Mouse (Mus musculus): Measurements from ENCODE around the gene Slc12a8. TPM values are rescaled to one million over a fixed set of nuclear protein-coding genes. Genes with fewer than 3 reads are reported as not detected.

The Slc12a8 gene
- polyA plus RNA-seq, 1 experiment from 2014 or later: 0.65 TPM

DNA sequence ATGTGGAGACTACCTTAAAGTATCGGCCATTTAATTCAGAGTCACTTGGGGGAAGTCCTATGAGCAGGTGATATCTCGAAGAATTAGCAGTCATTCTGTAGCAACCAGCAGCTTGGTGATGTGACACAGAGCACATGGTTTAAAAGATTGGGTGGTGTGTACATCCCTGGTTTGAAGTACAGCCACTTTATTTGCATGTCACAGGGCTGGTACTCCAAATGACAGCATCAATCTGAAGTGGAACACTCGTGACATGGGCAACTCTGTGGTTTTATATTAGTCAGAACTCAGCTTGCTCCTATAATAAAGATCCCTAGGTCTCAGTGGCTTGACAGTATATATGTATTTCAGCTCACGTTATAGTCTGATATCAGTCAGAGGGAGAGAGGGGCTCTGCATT lies 155.5 kb downstream of the Slc12a8 start:
- 90% methylated on average over 4 of the region's 4 CpGs for WGBS
- no peaks in the 10 kb centered on the region for H3K27me3 ChIP-seq (replicated peaks)
- H3K4me3 ChIP-seq: no peak overlapping the region
- H3K27ac ChIP-seq: no peak overlapping the region
- ATAC-seq (replicated peaks): no peak
- H3K36me3 ChIP-seq (replicated peaks): no peaks in the 10 kb centered on the region
- H3K9ac ChIP-seq: no peak overlapping the region
- H3K9me3 ChIP-seq: no peaks in the 10 kb centered on the region
- H3K4me2 ChIP-seq: no peak overlapping the region
- H3K4me1 ChIP-seq: no peaks in the 10 kb centered on the region; the same call in 1 of the 2 replicates

DNA sequence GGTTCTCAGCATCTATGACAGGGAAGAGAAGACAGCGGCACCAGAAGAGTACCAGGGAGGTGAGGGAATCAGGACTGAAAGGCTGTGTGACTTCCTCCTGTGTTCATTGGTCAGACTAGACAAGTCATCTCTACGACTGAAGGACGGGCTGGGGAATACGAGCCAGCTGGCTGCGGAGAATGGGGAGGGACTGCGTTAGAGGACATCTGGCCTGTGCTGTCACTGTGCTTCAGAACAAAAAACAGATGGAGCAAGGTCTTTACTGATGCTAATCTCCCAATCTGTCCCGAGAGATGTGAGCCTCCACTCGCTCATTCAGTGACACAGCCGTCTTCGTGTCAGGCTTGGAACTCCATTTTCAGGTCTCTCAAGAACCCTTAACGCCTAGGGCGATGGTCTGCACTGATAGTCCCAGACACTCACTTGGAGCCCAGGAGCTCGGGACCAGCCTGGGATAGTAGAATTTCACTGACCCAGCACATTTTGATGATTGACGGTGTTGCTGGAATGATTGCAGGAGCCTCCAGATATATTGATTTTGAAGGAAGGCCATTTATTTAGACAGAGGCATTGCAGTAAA lies 156.5 kb downstream of the Slc12a8 start:
- H3K9me3 ChIP-seq: no peaks in the 10 kb centered on the region
- H3K9ac ChIP-seq: no peak overlapping the region
- no peaks in the 10 kb centered on the region for H3K27me3 ChIP-seq (replicated peaks)
- no peaks in the 10 kb centered on the region; the same call in 1 of the 2 replicates for H3K4me1 ChIP-seq
- no peaks in the 10 kb centered on the region for H3K36me3 ChIP-seq (replicated peaks)
- ATAC-seq (replicated peaks): no peak
- H3K27ac ChIP-seq: no peak overlapping the region
- WGBS: 34% methylated on average over 14 of the region's 14 CpGs
- no peak overlapping the region for H3K4me3 ChIP-seq
- H3K4me2 ChIP-seq: no peak overlapping the region

DNA sequence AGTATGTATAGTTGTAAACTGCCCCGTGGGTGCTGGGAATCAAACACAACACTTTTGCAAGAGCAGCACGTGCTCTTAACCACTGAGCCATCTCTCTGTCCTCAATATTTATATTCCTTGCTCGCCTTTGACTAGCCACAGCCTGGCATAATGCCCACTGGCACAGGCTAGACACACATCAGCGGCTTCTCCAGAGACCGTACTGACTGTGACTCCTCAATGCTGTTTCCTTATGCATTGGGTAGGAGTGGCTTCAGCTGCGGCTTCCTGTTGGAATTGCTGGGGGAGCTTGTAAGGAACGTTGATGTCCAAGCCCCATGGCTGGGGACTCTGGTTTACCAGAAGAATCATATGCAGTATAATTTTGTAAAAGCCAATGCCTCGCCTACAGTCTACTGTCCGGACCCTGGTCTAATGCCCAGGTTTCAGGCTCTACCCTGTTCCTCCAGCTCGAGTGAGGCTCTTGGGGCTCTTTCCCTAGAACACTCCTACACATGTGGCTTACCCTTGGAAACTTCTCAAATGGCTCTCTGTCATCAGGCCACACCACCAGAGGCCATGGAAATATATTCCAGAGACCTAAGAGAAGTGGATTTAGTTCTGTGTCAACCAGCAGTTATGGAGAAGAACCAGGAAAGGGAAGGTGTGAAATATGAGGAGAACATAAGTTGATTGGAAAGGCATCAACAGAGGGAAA lies 158.2 kb downstream of the Slc12a8 start:
- no peak for ATAC-seq (replicated peaks)
- WGBS: 93% methylated on average over 10 of the region's 10 CpGs
- H3K27ac ChIP-seq: no peak overlapping the region
- no peak overlapping the region for H3K9ac ChIP-seq
- H3K4me1 ChIP-seq: no peaks in the 10 kb centered on the region; the same call in 1 of the 2 replicates
- H3K9me3 ChIP-seq: no peaks in the 10 kb centered on the region
- no peaks in the 10 kb centered on the region for H3K27me3 ChIP-seq (replicated peaks)
- no peak overlapping the region for H3K4me2 ChIP-seq
- H3K36me3 ChIP-seq (replicated peaks): no peaks in the 10 kb centered on the region
- no peak overlapping the region for H3K4me3 ChIP-seq

DNA sequence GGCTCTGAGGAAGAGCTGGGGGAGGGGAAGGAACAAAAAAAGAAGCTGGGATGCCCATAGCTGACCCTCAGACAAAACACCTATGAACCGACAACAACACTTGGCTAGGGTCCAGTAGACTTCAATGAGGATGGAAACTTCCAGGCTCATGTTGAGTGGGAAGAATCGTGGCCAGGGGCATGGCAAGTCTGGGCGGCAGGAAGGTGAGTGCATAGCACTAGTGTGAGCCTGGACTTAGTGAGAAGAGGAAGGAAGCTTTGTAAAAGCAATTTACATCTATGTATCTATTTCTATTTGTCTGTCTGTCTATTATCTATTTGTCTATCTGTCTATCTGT lies 158.7 kb downstream of the Slc12a8 start:
- Histone ChIP-seq H3K4me3 (no peak overlapping the region), H3K9ac (no peak overlapping the region), H3K27me3 (replicated peaks) (no peaks in the 10 kb centered on the region), H3K4me2 (no peak overlapping the region), H3K27ac (no peak overlapping the region), H3K4me1 (no peaks in the 10 kb centered on the region; the same call in 1 of the 2 replicates), H3K36me3 (replicated peaks) (no peaks in the 10 kb centered on the region), H3K9me3 (no peaks in the 10 kb centered on the region)
- 88% methylated on average over 3 of the region's 3 CpGs for WGBS
- no peak for ATAC-seq (replicated peaks)

DNA sequence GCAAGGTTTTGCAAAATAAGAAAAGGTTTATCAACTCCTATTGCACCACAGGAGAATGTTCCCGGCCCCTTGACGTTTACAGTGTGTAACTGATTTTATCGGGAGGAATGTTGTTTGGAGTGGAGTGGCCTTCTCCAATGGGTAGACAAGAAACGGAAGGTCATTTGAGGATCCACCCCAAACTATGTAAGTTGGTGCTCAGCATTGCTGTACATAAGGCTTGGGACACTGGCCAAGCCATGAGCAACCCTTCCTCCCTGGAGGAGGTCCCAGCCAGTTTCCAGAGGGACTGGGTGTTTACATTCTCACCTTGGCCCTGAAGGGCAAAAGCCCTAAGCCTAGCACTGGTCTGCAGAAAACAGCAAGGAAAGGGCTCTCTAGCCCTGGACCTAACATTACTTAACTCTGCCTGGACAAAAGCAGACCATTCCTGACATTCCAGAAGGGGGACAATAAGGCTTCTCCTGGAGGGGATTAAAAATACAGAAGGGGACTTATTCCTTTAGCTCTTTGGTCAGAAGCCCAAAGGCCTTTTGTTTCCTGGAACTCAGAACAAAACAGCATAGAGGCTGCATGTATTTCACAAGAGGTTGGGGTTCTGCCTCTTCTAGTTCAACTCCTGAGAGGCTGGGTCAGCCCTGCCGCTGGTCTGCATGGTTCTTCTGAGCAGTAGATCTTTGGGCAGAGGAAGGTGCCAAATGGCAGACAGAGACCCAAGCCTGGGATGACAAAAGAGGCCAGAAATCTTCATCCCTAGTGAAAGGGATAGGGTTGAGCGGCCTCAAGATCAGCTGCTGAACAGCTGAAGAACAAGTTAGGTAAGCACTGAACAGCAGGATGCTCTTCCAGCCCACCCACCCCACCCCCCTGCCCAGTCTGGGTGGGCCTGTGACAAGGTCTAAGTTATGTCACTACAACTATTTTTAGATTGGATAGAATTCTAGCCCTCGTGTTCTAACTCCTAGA lies 159.5 kb downstream of the Slc12a8 start:
- Histone ChIP-seq H3K27ac (no peak overlapping the region), H3K4me1 (no peaks in the 10 kb centered on the region; the same call in 1 of the 2 replicates), H3K4me2 (no peak overlapping the region), H3K4me3 (no peak overlapping the region), H3K27me3 (replicated peaks) (no peaks in the 10 kb centered on the region), H3K9me3 (no peaks in the 10 kb centered on the region), H3K9ac (no peak overlapping the region), H3K36me3 (replicated peaks) (no peaks in the 10 kb centered on the region)
- no peak for ATAC-seq (replicated peaks)
- whole genome bisulfite sequencing: 65% methylated on average over 7 of the region's 7 CpGs

DNA sequence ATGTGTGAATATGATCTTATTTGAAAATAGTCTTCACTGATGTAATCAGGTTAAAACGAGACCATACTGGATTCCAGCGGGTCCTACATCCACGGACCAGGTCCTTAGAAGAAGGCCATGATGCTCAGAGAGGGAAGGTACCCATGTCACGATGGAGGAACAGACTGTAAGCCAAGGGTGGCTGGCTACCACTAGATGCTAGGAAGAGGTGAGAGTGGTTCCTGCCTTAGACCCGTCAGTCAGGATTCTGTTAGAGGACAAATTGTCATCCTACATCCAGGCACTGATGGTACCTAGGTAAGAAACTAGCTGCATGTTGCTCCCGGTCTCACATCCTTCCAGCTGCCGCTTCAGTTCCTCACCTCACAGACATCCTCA lies 160.2 kb downstream of the Slc12a8 start:
- no peak for ATAC-seq (replicated peaks)
- no peak overlapping the region for H3K4me3 ChIP-seq
- H3K4me1 ChIP-seq: no peaks in the 10 kb centered on the region; the same call in 1 of the 2 replicates
- H3K9me3 ChIP-seq: no peaks in the 10 kb centered on the region
- no peak overlapping the region for H3K9ac ChIP-seq
- no peak overlapping the region for H3K4me2 ChIP-seq
- 90% methylated on average over 7 of the region's 7 CpGs for WGBS
- no peak overlapping the region for H3K27ac ChIP-seq
- H3K36me3 ChIP-seq (replicated peaks): no peaks in the 10 kb centered on the region
- H3K27me3 ChIP-seq (replicated peaks): no peaks in the 10 kb centered on the region

DNA sequence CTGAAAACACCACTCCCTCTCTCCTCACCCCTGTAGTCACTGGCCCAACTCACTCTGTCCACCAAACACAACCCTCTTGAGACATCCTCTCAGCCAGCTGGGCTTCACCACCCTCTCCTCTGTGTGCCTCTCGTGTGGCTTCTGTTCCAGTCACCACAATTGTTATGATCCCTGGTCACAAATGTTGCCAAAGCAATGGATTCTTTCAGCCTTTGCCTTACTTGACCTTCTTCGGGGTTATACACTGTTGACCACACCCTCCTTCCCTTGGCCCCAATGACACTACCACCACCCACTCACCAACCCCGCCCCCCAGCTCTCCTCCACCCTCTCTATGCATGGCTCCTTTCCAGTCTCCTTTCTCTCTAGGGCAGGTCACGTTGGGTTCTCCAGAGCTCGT lies 160.8 kb downstream of the Slc12a8 start:
- no peak overlapping the region for H3K9ac ChIP-seq
- no peaks in the 10 kb centered on the region for H3K27me3 ChIP-seq (replicated peaks)
- H3K4me2 ChIP-seq: no peak overlapping the region
- no peaks in the 10 kb centered on the region for H3K36me3 ChIP-seq (replicated peaks)
- no peak for ATAC-seq (replicated peaks)
- 90% methylated on average over 5 of the region's 5 CpGs for WGBS
- no peaks in the 10 kb centered on the region for H3K9me3 ChIP-seq
- H3K27ac ChIP-seq: no peak overlapping the region
- no peaks in the 10 kb centered on the region; the same call in 1 of the 2 replicates for H3K4me1 ChIP-seq
- H3K4me3 ChIP-seq: no peak overlapping the region

DNA sequence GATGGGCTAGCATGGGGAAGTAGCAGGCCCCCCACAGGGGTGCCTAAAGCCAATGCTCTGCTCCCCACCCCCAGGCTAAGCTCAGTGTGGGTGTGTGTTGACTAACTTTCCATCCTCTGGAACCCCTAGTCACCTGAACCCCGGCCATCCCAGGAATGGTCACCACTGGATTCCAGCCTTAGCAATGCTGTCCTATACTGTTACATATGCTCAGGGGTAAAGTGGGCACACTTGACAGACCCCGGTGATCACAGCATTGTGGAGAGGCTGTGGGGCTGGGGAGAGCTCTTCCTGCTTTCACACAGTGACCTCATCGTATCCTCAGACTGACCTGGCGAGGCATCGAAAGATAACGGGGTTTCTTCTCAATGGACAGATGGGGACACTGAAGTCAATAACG lies 163.1 kb downstream of the Slc12a8 start:
- Histone ChIP-seq H3K27ac (no peak overlapping the region), H3K4me2 (no peak overlapping the region), H3K36me3 (replicated peaks) (no peaks in the 10 kb centered on the region), H3K9ac (no peak overlapping the region), H3K27me3 (replicated peaks) (no peaks in the 10 kb centered on the region), H3K4me3 (no peak overlapping the region), H3K9me3 (no peaks in the 10 kb centered on the region), H3K4me1 (peaks cover 9% of the 10 kb centered on the region; the same call in 1 of the 2 replicates)
- WGBS: 84% methylated on average over 7 of the region's 7 CpGs
- ATAC-seq (replicated peaks): no peak

DNA sequence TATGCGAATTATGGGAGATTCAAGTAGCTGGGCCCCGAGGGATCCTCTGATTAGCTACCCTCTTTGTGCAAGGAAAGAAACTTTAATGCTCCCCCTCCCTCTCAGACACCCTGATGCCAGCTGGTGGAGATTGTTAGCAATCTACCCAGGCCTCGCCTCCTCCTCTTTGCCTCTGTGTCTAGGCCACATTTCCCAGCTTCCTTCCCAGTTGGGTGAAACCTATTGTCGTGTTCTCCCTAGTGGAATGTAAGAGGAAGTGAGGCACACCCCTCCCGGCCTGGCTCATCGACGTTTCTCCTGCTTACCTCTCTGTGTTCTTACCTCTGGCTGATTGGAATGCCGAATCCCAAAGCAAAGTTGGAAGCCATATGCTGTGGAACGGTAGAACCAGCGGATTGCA lies 163.7 kb downstream of the Slc12a8 start:
- Histone ChIP-seq H3K27me3 (replicated peaks) (no peaks in the 10 kb centered on the region), H3K27ac (no peak overlapping the region), H3K4me3 (no peak overlapping the region), H3K4me2 (no peak overlapping the region), H3K9ac (no peak overlapping the region), H3K4me1 (peaks cover 12% of the 10 kb centered on the region; the same call in 1 of the 2 replicates), H3K9me3 (no peaks in the 10 kb centered on the region), H3K36me3 (replicated peaks) (no peaks in the 10 kb centered on the region)
- no peak for ATAC-seq (replicated peaks)
- 61% methylated on average over 10 of the region's 10 CpGs for WGBS

DNA sequence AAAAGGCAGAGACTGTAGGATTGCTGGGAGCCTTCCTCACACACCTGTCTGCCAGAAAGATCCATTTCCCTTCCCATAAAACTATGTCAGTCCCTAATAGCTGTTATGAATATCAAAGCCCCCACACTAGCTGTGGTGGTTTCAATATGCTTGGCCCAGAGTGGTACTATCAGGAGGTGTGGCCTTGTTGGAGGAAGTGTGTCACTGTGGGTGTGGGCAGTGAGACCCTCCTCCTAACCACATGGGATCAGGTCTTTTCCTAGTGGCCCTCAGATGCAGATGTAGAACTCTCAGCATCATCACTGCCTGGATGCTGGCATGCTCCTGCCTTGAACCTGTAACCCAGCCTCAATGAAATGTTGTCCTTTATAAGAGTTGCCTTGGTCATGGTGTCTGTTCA lies 164.5 kb downstream of the Slc12a8 start:
- ATAC-seq (replicated peaks): no peak
- Histone ChIP-seq H3K4me2 (no peak overlapping the region), H3K27ac (no peak overlapping the region), H3K36me3 (replicated peaks) (no peaks in the 10 kb centered on the region), H3K27me3 (replicated peaks) (no peaks in the 10 kb centered on the region), H3K4me1 (peaks cover 20% of the 10 kb centered on the region), H3K9me3 (no peaks in the 10 kb centered on the region), H3K4me3 (no peak overlapping the region), H3K9ac (no peak overlapping the region)

DNA sequence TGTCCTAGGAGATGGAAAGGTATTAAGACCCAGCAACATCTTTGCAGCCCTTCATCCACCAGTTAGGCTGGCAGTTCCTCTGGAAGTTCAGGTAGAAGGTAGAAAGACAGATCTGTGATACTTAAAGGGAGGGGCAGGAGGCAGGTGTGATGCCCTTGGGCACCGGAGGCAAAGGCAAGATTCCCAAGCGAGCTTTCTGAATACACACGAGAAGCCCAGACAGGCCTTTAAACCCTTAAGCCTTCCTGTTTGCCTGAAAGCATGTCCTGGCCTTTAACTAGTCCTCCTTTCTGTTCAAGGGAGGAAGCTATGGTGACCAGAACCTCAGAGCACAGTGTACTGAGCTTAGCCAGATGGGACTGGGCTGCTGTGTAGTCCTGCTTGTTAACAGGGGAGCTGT lies 165.5 kb downstream of the Slc12a8 start:
- WGBS: 73% methylated on average over 3 of the region's 3 CpGs
- Histone ChIP-seq H3K4me2 (no peak overlapping the region), H3K9me3 (no peaks in the 10 kb centered on the region), H3K4me1 (peaks cover 27% of the 10 kb centered on the region), H3K27ac (no peak overlapping the region), H3K36me3 (replicated peaks) (no peaks in the 10 kb centered on the region), H3K9ac (no peak overlapping the region), H3K27me3 (replicated peaks) (no peaks in the 10 kb centered on the region), H3K4me3 (no peak overlapping the region)
- ATAC-seq (replicated peaks): no peak
